Mouse (Mus musculus) spleen, embryonic (tissue): ENCODE data around the gene Sav1.

Source experiments
- CTCF ChIA-PET: fragments of 350-600 bp; sonication (Branson Sonifier 250); formaldehyde crosslinking; loops from one replicate; lab custom pipeline; 2022; lab: Charles Lee

Sav1 gene

DNA sequence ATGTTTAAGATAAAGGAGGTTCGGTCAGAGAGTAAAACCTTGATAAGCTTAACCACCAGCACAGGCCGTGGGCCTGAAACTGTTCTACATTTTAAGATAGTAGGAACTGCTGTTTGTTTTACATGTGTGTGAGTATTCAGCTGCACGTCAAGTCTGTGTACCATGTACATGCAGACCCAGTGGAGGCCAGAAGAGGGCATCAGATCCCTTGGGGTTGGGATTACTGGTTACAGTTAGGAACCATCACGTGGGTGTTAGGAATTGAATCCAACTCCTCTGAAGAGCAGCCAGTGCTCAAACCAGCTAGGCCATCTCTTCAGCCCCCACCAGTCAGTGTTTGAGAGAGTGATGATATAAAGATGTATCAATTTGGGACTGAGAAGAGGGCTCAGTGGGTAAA, 24.3 kb downstream of the Sav1 start:
- CTCF ChIA-PET = interaction anchor here (0.6 to 0.9 kb wide), 2 partner anchors 68 to 82 kb away, joined by 3 to 4 read pairs; no protein-coding TSS in a partner anchor

DNA sequence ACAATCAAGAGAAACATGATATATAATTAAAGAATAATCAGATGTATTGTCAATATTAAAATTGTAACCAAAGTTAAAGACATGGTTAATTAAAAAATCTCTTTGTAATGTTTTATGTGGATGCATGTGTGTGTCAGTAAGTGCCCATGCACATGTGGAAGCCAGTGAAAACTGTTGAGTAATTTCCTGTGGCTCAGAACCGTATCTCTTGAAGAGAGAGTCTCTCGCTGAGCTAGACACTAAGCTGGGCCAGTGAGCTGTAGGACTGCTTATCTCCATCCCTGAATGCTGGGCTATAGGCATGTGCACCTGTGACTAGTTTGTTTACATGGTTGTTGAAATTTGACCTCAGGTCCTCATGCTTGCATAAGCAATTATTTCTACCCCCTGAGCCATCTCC, 29.4 kb downstream of the Sav1 start:
- CTCF ChIA-PET = no interaction called here

DNA sequence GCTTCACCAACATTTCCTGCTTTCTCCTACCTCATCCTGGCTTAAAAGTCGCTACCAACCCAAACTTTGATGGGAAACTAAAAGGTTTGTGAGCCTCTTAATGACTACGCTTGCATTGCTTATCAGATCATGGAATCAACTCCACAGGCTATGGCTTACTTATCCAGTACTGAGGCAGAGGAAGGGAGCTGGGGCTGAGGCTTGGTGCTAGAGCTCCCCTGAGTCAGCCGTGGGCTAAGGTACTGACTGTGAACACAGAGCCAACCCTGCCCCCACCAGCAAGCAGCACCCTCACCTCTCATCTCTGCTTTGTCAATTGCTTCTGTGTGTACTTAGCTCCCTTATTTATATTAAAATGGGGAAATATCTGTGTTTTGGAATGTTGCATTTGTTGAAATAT, 39.3 kb downstream of the Sav1 start:
- CTCF ChIA-PET = no interaction called here

DNA sequence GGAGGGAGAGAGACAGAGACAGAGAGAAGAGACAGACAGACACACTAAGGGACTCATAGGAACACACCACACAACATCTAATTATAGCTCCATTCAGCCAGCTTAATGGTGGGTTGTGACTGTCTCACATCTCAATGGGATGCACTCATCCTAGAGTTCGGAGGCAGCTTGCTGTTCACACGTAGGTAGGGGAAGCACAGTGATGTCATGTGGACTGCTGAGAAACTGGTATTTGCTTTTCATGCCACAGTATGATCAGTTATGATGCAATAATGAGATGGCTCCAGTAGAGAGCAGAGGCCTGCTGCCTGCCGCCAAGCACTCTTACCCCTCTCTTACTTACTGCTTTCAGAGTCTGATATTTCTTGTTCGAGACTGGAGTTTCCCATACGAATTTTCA, 40.9 kb downstream of the Sav1 start:
- CTCF ChIA-PET = no interaction called here

DNA sequence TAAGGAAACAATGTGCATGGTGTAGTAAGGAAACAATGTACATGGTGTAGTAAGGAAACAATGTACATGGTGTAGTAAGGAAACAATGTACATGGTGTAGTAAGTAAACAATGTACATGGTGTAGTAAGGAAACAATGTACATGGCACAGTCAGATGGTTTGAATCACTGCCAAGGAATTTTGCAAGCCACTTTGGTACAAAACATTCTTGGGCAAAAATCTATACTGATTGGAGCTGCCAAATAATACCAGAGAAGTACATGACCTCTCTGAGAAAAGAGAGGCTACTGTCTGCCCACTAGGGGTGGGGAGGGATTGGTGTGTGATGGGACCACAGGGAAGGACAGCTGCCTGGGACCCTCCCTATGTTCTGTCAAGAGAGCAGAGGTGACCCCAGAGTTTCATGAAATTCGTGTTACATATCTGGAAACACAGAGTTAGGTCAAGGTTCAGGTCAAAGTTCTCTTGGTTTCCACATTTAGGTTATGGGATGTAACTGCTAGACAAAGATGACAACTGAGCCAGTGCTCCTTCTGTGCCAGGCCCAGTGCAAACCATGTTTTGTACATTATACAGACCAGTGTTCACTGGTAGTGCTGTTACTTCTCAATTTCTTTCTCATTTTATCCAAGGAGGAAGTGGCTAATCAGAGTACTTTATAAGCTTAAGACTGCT, 45.0 kb downstream of the Sav1 start:
- CTCF ChIA-PET = no interaction called here

DNA sequence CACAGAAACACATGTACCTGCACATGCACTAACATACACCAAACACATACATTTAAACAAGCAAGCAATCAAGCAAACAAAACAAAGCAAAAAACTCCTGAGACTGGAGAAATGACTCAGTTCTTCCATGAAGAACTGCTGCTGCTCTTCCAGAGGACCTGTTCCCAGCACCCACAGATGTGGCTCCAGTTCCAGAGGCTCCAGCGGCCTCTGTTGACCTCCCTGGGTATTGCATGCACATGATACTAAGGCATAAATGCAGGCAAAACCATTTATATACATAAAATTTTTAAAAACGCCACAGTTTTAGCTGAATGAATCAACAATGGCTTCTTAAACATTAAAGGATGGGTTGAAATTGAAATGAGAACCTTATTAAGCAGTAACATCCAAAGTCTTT, 47.5 kb downstream of the Sav1 start:
- CTCF ChIA-PET = no interaction called here

DNA sequence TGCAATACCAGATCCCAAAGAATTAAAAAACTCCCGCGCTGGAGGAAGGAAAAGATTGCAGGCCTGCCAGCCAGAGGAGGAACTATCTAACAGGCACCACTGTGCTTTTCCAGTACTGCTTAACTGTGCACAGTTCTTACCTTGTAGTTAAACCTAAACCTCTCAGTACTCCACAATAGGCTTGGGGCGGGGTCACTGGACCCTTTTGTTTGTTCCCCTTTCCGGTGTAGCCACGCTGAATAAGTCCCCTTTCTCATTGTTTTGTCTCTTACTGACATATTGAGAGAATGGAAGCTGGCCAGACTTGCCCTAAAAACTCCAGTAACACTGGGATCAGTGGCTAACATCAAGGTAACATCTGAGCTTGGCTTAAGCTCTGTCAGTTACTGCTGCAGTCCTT, 49.1 kb downstream of the Sav1 start:
- CTCF ChIA-PET = no interaction called here

DNA sequence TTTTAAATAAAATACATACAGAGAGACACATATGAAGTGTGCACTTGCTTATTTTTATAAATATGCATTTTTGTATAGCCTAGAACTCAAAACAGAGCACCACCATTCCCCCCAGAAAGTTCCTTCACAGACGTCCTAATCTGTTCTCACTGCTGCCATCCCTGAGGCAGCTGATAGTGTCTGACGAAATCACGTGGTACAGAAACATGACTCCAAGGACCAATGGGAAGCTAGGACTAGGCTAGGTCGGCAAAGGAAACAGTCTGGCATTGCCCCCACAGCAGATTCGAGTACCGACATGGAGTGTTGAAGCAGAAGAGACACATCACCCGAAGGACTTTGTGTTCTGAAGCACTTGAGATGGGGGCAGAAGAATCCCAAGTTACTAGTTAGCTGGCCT, 60.1 kb downstream of the Sav1 start:
- CTCF ChIA-PET = no interaction called here

DNA sequence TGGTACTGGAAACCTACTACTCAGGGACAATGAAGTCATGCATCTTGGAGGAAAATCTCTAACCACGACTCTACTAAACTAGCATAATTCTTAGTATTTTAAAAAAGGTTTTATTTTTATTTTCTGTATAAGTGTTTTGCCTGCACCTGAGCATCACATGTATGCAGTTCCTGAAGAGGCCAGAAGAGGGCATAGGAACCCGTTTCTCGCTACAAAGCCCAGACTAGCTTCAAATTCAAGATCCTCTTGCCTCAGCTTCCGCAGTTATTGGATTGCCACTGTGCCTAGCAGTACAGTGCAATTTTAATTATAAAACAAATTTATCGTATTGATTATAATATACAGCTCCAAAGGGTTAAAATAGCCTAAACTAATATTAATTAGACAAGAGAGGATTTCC, 62.8 kb downstream of the Sav1 start:
- CTCF ChIA-PET = no interaction called here

DNA sequence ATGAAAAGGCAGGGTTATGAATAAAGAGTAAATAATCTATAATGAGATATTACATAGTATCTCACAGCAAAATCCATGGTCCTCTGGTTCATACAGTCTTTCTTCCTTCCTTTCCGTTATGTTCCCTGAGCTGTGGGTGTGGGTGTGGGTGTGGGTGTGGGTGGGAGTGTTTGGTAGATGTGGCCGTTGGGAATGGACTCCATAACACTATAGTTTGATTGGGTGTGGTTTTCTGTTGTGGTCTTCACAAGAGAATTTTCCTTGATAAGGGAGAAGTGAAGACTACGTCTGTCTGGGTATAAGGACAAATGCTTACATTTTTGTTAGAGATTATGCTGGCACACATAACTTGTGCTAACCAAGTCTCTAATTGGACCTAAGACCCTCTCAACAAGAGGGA, 63.2 kb downstream of the Sav1 start:
- CTCF ChIA-PET = no interaction called here

DNA sequence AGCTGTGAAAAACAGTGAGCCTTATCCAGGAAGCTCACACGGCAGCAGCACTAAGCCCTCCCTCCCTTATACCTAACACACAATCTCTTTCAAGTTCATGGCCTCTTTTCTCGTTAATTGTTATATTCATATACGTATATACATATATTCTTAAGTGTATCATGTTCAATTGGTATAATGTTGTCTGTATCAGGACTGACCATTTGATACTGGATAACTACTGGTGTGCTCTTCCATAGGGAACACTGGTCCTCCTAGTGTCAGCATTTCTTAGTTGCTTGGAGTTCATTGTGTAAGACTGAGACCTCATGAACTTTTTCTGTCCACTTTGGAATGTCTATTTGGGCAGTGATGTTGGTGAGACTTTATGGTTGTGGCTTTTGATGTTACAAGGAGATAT, 63.7 kb downstream of the Sav1 start:
- CTCF ChIA-PET = no interaction called here

DNA sequence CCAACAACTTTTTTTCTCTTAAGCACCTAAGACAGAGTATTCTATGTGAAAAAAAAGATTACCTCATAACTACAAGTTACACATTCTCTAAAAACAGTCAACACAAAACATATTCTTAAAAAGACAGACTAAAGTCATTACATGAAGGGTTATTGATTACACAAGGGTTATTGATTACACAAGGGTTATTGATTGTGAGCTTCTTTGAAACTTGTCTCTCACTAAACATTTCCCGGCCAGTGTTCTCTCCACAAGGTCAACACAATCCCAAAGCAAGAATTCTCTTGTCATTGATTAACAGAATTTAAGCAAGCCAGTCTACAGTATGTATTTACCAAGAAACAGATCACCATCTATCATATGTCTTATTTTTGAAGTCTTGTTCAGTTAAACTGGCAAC, 64.7 kb downstream of the Sav1 start:
- CTCF ChIA-PET = no interaction called here

DNA sequence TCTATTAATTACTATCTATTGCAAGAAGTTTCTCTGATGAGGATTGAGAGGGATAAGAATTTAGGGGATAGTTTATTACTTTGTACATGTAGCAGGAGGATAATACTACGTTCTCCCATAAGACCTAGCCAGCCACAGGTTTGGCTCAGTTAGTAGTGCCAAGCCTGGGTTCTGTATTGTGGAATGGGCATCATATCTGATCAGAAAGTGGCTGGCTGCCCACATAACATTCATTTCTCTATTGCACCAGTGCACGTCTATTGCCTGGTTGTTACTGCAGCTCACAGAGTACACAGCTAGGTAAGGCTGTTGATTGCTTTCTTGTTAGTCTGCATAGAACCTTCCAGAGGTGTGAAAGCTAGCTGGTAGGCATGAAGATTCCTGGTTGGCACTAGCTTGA, 68.9 kb downstream of the Sav1 start:
- CTCF ChIA-PET = no interaction called here
